Mouse (Mus musculus) left cerebral cortex, postnatal 10 days (tissue): Measurements from ENCODE around the gene Gm9970. TPM values are rescaled to one million over a fixed set of nuclear protein-coding genes. Genes with fewer than 3 reads are reported as not detected.
"Not testable (repeated sequence)": the region's sequence is repeated elsewhere in the genome, so short reads cannot be mapped to it uniquely, and the experiment has no call there.

Experiments used
- DNase-seq, 2 experiments: peaks; one replicate each; pipeline ENCODE4 v3.0.0; 2021 to 2022; ENCODE audit warnings: low spot score in 2 of 2, mixed read lengths in 1 of 2; ENCODE audit errors: extremely low spot score in 1 of 2
- intact Hi-C: fragments of 180-260 bp; cut with DNase I; formaldehyde crosslinking; loops from one replicate; pipeline ENCODE4 v1.15.1; 2025
- total RNA-seq, 2 experiments: library from RNA; stranded (reverse); gene quantifications; 2 replicates each; pipeline ENCODE4 v1.2.3; 2021

Gm9970 gene
- total RNA-seq, 2 experiments from 2014 or later: not detected

- intact Hi-C loops: no loop called here
- no peak for DNase-seq
These were observed 1.2 kb upstream of the Gm9970 start for GRCm38 (mm10) chr5:31242191-31242590.

GRCm38 (mm10) chr5:31241522-31242034 is 546 bp upstream of the Gm9970 start:
- intact Hi-C loops: loop anchor here (2.0 kb wide), 1 partner anchor 21 kb away; the partner anchor contains the start of gene Ppm1g
- no peak for DNase-seq

DNA sequence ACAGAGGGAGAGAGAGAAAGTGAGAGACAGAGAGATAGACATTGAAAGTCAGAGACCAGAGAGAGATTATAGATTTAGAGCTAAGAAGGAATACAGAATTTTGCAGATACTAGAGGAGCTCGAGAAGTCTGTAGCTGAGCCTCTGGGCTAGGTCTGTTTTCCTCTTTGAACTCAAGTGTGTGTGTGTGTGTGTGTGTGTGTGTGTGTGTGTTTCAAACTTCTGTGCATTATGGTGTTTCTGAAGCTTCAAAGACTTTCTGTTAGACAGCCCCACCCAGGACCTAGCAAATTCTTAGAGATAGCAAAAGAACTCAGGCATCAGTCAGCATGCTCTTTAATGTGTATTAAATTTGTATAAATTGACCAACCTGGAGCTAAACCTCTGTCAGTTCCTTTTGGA is 14.4 kb downstream of the Gm9970 start:
- DNase-seq: no peak
- intact Hi-C loops: no loop called here

DNA sequence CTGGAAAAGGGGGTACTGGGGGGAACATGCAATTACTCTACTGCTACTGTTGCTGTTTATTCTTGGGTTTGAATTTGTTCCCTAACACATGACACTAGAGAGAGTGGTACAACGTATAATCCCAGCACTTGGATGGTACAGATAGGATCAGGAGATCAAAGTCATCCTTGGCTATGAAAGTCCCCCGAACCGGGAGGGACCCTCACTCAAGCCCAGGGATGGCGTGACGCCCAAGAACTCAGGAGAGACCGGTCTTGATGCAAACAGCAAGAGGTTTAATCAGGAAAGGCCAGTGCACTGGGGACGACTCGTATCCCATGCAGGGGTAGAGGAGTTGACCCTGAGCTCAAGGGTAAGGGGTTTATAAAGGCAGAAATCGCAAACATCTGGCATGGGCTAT is 18.3 kb downstream of the Gm9970 start:
- DNase-seq: peak in 1 of 2 experiments; percentile 39
- intact Hi-C loops: no loop called here

- intact Hi-C loops: loop anchor here (2.0 kb wide), 1 partner anchor 19 kb away; the partner anchor contains the start of genes Gm9970 and Nrbp1
- DNase-seq: peak in 1 of 2 experiments; percentile 62
These were observed 19.6 kb downstream of the Gm9970 start for GRCm38 (mm10) chr5:31221304-31221945.

- peak; percentile 94 to 98 for DNase-seq
- intact Hi-C loops: loop anchor here (2.0 kb wide), 1 partner anchor 20 kb away; the partner anchor contains the start of genes Gm9970 and Nrbp1
These were observed 20.4 kb downstream of the Gm9970 start, which contains the start of gene Ppm1g for GRCm38 (mm10) chr5:31220448-31221303. Gene Ppm1g, minus strand, starts transcription at chr5:31220687.

GRCm38 (mm10) chr5:31219911-31220447 is 21.1 kb downstream of the Gm9970 start:
- intact Hi-C loops: loop anchor here (2.0 to 5.0 kb wide), 2 partner anchors 21 to 107 kb away; partner anchors contain the start of genes Gm9970 and Nrbp1
- peak in 1 of 2 experiments; percentile 81 for DNase-seq

DNA sequence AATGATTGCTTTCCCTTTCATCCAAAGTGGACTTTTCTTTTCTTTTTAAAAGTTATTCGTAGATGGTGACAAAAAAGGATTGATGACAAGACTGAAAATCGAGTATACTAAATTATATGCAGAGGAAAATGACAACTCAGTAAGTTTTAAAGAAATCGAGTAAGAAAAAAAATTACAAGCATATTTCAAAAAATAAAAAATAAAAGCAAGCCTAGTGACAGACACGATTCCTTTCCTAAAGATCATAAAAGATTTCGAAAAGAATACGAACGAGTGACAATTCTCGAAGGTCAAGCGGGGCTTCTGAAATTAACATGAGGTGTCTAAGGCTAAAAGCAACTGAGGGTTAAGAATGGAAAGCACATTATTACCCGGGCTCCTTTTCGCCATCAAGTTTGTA is 21.6 kb downstream of the Gm9970 start:
- no peak for DNase-seq
- intact Hi-C loops: loop anchor here (5.0 kb wide), 1 partner anchor 108 kb away; no protein-coding TSS in a partner anchor

DNA sequence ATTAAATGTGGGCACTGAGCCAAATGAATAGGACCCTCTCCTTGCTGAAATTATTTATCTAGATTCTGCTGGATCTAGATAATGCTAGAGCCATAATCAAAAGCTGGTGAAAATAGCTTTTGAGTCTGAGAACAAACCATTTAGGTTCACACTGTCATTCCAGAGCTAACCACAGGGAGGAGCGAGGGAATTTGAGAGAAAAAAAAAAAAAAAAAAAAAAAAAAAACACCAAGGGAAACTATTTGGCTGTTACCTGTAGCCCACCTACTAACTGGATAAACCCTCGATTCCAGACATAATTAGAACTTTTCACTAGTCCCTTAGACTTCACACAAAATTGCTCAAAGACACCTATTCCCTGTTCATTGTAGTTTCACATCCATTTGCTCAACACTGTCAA is 22.0 kb downstream of the Gm9970 start:
- intact Hi-C loops: loop anchor here (5.0 kb wide), 1 partner anchor 108 kb away; no protein-coding TSS in a partner anchor
- DNase-seq: no peak

DNA sequence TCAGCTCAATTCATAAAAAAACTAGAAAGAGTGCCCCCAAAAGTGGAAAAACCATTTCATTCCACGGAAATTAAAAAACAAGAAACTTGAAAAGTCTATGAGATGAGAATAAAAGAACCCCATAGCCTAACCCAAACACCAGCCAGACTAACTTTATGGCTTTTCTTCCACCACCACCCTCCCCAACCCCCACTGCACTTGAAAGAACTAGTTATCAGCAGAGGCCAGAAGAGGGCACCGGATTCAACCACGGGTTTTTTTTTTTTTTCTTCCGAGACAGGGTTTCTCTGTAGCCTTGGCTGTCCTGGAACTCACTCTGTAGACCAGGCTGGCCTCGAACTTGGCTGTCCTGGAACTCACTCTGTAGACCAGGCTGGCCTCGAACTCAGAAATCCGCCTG is 22.7 kb downstream of the Gm9970 start:
- intact Hi-C loops: loop anchor here (5.0 kb wide), 1 partner anchor 109 kb away; no protein-coding TSS in a partner anchor
- no peak for DNase-seq

DNA sequence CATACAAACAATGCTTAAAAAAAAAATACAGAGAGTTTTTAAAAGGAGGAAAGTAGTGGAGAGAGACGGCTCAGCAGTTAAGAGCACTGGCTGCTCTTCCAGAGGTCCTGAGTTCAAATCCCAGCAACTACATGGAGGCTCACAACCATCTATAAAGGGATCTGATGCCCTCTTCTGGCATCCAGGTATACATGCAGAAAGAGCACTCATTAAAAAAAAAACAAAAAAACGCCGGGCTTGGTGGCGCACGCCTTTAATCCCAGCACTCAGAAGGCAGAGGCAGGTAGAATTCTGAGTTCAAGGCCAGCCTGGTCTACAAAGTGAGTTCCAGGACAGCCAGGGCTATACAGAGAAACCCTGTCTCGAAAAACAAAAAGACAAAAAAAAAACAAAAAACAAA is 24.5 kb downstream of the Gm9970 start:
- intact Hi-C loops: loop anchor here (5.0 kb wide), 1 partner anchor 111 kb away; no protein-coding TSS in a partner anchor

GRCm38 (mm10) chr5:31204421-31204820 is 36.6 kb downstream of the Gm9970 start:
- intact Hi-C loops: no loop called here
- DNase-seq: no peak

More for the DNA sequence above, 24.5 kb downstream of the Gm9970 start:
- not testable (repeated sequence) for DNase-seq

DNA sequence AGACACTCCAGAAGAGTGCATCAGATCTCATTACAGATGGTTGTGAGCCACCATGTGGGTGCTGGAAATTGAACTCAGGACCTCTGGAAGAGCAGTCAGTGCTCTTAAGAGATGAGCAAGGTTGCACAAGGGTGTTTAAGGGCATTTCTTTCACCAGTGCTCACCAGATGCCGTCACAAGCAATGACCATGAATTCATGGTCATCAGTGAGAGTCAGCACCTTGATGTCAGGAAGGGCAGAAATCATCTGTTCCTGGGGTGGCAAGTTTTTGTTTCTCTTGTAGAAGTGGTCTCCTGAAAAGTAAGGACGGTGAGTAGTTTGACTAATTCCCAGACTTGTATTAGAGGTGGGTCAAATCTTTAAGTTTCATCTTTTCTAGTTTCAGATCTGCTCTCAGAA is 37.2 kb downstream of the Gm9970 start:
- intact Hi-C loops: no loop called here
- no peak for DNase-seq

GRCm38 (mm10) chr5:31202933-31203332 is 38.1 kb downstream of the Gm9970 start:
- DNase-seq: no peak
- intact Hi-C loops: no loop called here

DNA sequence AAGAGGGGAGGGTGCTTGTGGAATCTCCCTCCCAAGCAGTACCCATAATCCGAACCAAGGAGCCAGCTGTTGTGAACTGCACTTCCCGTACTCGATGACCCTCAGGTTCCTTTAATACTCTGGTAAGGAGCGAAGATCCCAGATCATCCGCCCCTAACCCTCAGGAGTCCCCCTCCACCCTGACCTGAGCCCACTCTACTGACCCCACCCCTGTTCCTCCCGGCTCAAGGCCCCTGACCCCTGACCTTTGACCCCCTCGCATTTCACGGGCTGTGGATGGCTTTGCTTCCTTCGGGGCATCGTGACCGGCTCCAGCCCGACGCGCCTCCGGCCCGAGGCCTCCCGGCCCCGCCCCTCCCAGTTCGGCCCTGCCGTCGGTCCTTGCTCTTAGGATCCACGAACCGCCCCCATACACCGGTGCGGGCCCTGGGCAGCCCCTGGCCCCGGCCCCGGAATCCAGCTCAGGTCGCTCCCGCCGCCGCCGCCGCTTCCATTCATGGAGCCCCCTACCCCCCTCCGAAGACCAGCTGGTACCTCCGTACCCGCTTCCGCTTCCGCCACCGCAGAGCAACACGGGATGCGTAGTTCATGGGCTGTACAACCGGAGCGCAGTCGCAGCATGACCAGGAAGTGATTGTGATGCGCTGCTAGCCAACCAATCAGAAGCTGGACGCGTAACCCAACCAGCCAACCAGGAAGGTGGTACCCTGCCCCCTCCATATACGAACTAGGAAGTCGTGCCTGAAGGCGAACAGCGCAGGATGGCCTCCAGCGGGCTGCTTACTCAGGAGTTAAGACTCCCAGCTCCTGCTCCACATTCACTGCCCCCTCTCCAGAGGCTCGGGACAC is 39.1 kb downstream of the Gm9970 start, which contains the start of gene Zfp513:
Gene Zfp513, minus strand, starts transcription at position 562 of the 849 bp plus-strand sequence.
- intact Hi-C loops: no loop called here
- DNase-seq: peak; percentile 97 to 99

- intact Hi-C loops: no loop called here
- DNase-seq: no peak
These were observed 39.8 kb downstream of the Gm9970 start for GRCm38 (mm10) chr5:31201042-31201741.

GRCm38 (mm10) chr5:31200327-31200768 is 40.7 kb downstream of the Gm9970 start:
- DNase-seq: peak in 1 of 2 experiments; percentile 68

More at GRCm38 (mm10) chr5:31200327-31200768, 40.7 kb downstream of the Gm9970 start:
- intact Hi-C loops: no loop called here
